Mouse (Mus musculus): Measurements from ENCODE around the gene Gm3486.
"Not testable (repeated sequence)": the region's sequence is repeated elsewhere in the genome, so short reads cannot be mapped to it uniquely, and the experiment has no call there.

Gene Gm3486

GRCm38 (mm10) chr14:41489385-41489784 is at the start of gene Gm3486:
Gm3486 (minus strand) TSS chr14:41489485.
- DNase-seq (ENCODE audit: low read depth), result not testable (repeated sequence)

- not testable (repeated sequence) for DNase-seq (ENCODE audit: low read depth)
Observed at GRCm38 (mm10) chr14:41524695-41525094, 35.4 kb upstream of the Gm3486 start.

DNA sequence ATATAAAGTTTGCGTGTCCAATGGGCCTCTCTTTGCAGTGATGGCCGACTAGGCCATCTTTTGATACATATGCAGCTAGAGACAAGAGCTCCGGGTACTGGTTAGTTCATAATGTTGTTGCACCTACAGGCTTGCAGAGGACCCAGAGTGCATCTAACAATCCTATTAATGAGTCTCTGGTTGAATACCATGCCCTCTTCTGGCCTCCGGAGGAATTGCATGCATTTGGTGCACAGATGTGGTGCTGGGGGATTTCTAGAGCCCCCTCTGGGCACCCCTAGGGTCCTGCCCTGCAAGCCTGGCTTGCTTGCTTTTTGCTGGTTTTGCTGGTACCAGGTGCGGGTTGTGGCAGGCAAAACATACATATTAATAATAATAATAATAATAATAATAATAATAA is 31.4 kb upstream of the Gm3486 start:
- not testable (repeated sequence) for DNase-seq (ENCODE audit: low read depth)

- not testable (repeated sequence) for DNase-seq (ENCODE audit: low read depth)
Observed at GRCm38 (mm10) chr14:41453418-41453817, 35.9 kb downstream of the Gm3486 start, which contains the start of gene Gm7954. Gm7954 (minus strand) TSS chr14:41453518.

All from naive thymus-derived CD4-positive, alpha-beta T cell, adult 2 months (primary cell).